Comparison of ENCODE assay signal across 8 mouse cellular contexts in genomic region chr2:128892180-128892721, GRCm38 (mm10). TPM values are rescaled to one million over a fixed set of nuclear protein-coding genes. Genes with fewer than 3 reads are reported as not detected.
DNase-seq lines count a peak whose midpoint lies in the region; ATAC-seq and TF ChIP-seq lines count a peak whose summit lies in the region.

No protein-coding gene starts in this region.

- H3K9ac ChIP-seq in ES-E14 (ENCODE audit: insufficient read depth, low read depth, low read length, poor library complexity, severe bottlenecking) = peak overlapping the region; percentile 18
- H3K9ac ChIP-seq in embryonic facial prominence, embryonic 15.5 days = no peak overlapping the region
- H3K9ac ChIP-seq in limb, embryonic 12.5 days (replicated peaks) = 0 out of 2 replicates have a peak overlapping the region, but pooled peaks have one; percentile 18

- peak overlapping the region; percentile 75 for H3K4me2 ChIP-seq in embryonic facial prominence, embryonic 15.5 days (replicated peaks)
- H3K4me2 ChIP-seq in limb, embryonic 12.5 days = peak overlapping the region; percentile 71

- 3% methylated on average over 35 of the region's 37 CpGs for WGBS in embryonic facial prominence, embryonic 15.5 days
- 2% methylated on average over 35 of the region's 37 CpGs for WGBS in limb, embryonic 12.5 days
- 3% methylated on average over 36 of the region's 37 CpGs for WGBS in small intestine, adult 2 months

- TF ChIP-seq POLR2A in small intestine, adult 2 months (IDR thresholded peaks at IDR 0.05; ENCODE audit: low read depth, low read length) = no peak

- peak; percentile 71; the same call in 1 of the 2 replicates for ATAC-seq in embryonic facial prominence, embryonic 15.5 days (ENCODE audit: insufficient number of reproducible peaks, low FRiP score, low TSS enrichment, low read depth)
- peak; percentile 9; the same call in 1 of the 2 replicates for ATAC-seq in limb, embryonic 12.5 days (ENCODE audit: insufficient number of reproducible peaks, insufficient read depth, low FRiP score, low TSS enrichment, low read depth)

- H3K27me3 ChIP-seq in embryonic facial prominence, embryonic 15.5 days = no peaks in the 10 kb centered on the region
- peaks cover 11% of the 10 kb centered on the region; the same call in 1 of the 2 replicates for H3K27me3 ChIP-seq in limb, embryonic 12.5 days
- H3K27me3 ChIP-seq in small intestine, adult 2 months (ENCODE audit: control insufficient read depth, insufficient read depth, low read length) = 0 out of 2 replicates have a peak, but pooled peaks cover 5% of the 10 kb centered on the region

- H3K27ac ChIP-seq in ES-E14 (ENCODE audit: insufficient read depth, low read depth, low read length, poor library complexity, severe bottlenecking) = no peak overlapping the region
- H3K27ac ChIP-seq in embryonic facial prominence, embryonic 15.5 days (replicated peaks) = no peak overlapping the region
- no peak overlapping the region for H3K27ac ChIP-seq in limb, embryonic 12.5 days
- H3K27ac ChIP-seq in small intestine, adult 2 months (ENCODE audit: insufficient read depth, low read depth, low read length) = no peak overlapping the region

- no peaks in the 10 kb centered on the region for H3K36me3 ChIP-seq in ES-E14 (ENCODE audit: control insufficient read depth, insufficient read depth, low read length, poor library complexity, severe bottlenecking)
- H3K36me3 ChIP-seq in embryonic facial prominence, embryonic 15.5 days = no peaks in the 10 kb centered on the region
- no peaks in the 10 kb centered on the region for H3K36me3 ChIP-seq in limb, embryonic 12.5 days
- no peaks in the 10 kb centered on the region for H3K36me3 ChIP-seq in small intestine, adult 2 months (ENCODE audit: control insufficient read depth, insufficient read depth, low read length)

- in situ Hi-C loops in ES-E14 (cut with MboI; ENCODE audit: low sequenced_read_pairs in 2 of 2, unreplicated experiment in 2 of 2) = no loop called here

- peak; percentile 5 for DNase-seq in adrenal gland, postnatal 10 days
- no peak for DNase-seq in adrenal gland, adult 2 months
- DNase-seq in ES-E14 (ENCODE audit: low read depth, low spot score) = peak; percentile 34
- no peak for DNase-seq in left cerebral cortex, postnatal 14 days (ENCODE audit: low spot score in 2 of 2)
- no peak for DNase-seq in urinary bladder, postnatal 10 days (ENCODE audit: low spot score)

- peak overlapping the region; percentile 15 to 53 for H3K4me3 ChIP-seq in ES-E14 (ENCODE audit: insufficient read depth in 1 of 2, low read depth in 1 of 2, low read length in 2 of 2, poor library complexity in 1 of 2, severe bottlenecking in 1 of 2)
- peak overlapping the region; percentile 38 for H3K4me3 ChIP-seq in embryonic facial prominence, embryonic 15.5 days (replicated peaks)
- peak overlapping the region; percentile 37 for H3K4me3 ChIP-seq in limb, embryonic 12.5 days (replicated peaks)
- peak overlapping the region; percentile 52 for H3K4me3 ChIP-seq in small intestine, adult 2 months (ENCODE audit: low read depth, low read length)

- TF ChIP-seq CTCF in small intestine, adult 2 months (IDR thresholded peaks at IDR 0.05; ENCODE audit: extremely low read depth, insufficient read length, insufficient replicate concordance, low read depth, low read length) = no peak

- intact Hi-C loops in left cerebral cortex, postnatal 14 days (cut with DNase I) = no loop called here

- peaks cover 2 to 13% of the 10 kb centered on the region in 2 experiments; a peak in 2 of 4 replicates for H3K4me1 ChIP-seq in ES-E14 (ENCODE audit: control insufficient read depth in 2 of 2, insufficient read depth in 2 of 2, low read length in 2 of 2, poor library complexity in 1 of 2)
- peaks cover 4% of the 10 kb centered on the region for H3K4me1 ChIP-seq in embryonic facial prominence, embryonic 15.5 days
- H3K4me1 ChIP-seq in limb, embryonic 12.5 days (replicated peaks) = peaks cover 8% of the 10 kb centered on the region
- H3K4me1 ChIP-seq in small intestine, adult 2 months (ENCODE audit: control insufficient read depth, insufficient read depth, insufficient read length, low read length) = no peaks in the 10 kb centered on the region

- no peaks in the 10 kb centered on the region for H3K9me3 ChIP-seq in ES-E14 (ENCODE audit: control insufficient read depth, insufficient read depth, low read depth, low read length)
- H3K9me3 ChIP-seq in embryonic facial prominence, embryonic 15.5 days (replicated peaks) = no peaks in the 10 kb centered on the region
- H3K9me3 ChIP-seq in limb, embryonic 12.5 days = peaks cover 5% of the 10 kb centered on the region; the same call in 1 of the 2 replicates

TF ChIP-seq in ES-E14, 5 proteins besides CTCF, POLR2A, EP300 and RAD21:
- TF ChIP-seq HCFC1 (IDR thresholded peaks at IDR 0.05; ENCODE audit: borderline replicate concordance, insufficient read depth, low read length) (no peak), MAFK (IDR thresholded peaks at IDR 0.05; ENCODE audit: insufficient read depth, low read depth, low read length) (no peak), CHD2 (IDR thresholded peaks at IDR 0.05; ENCODE audit: low read depth, low read length) (no peak), ZC3H11A (IDR thresholded peaks at IDR 0.05; ENCODE audit: borderline replicate concordance, low read depth, low read length) (no peak), ZNF384 (IDR thresholded peaks at IDR 0.05; ENCODE audit: low read depth, low read length) (no peak)

RNA-seq across cellular contexts. Expression of gene Fbln7, which starts 29.5 kb away (rescaled TPM):
- total RNA-seq in adrenal gland, postnatal 10 days (2021) = 1 to 10 TPM; 3.8 TPM
- total RNA-seq in adrenal gland, adult 2 months (2021) = 1 to 10 TPM; 4.6 to 7.2 TPM
- 5.3 and 6.6 TPM in 2 replicates for polyA plus RNA-seq in adrenal gland, adult 2 months (2012; rRNA removed)
- total RNA-seq in ES-E14 (2012; rRNA removed) = 0.21 and 0.22 TPM in 2 replicates
- 4.6 and 5.9 TPM in 2 replicates for polyA plus RNA-seq in embryonic facial prominence, embryonic 15.5 days (2015; fragmentation: Nextera tagmentation; extraction: Ambion mirVana)
- polyA plus RNA-seq in limb, embryonic 12.5 days (2016; fragmentation: Nextera tagmentation; extraction: Ambion mirVana) = 2.3 and 3.0 TPM in 2 replicates
- polyA plus RNA-seq in small intestine, adult 2 months (2012; rRNA removed) = 1.8 and 3.9 TPM in 2 replicates
- 1 to 10 TPM; 4.0 to 4.8 TPM for total RNA-seq in left cerebral cortex, postnatal 14 days (2021)

RNA-seq across cellular contexts. Expression of gene Zc3h8, which starts 51.6 kb away (rescaled TPM):
- total RNA-seq in adrenal gland, postnatal 10 days (2021) = 1 to 10 TPM; 3.8 to 4.7 TPM
- total RNA-seq in adrenal gland, adult 2 months (2021) = 1 to 10 TPM; 2.9 to 3.7 TPM
- polyA plus RNA-seq in adrenal gland, adult 2 months (2012; rRNA removed) = 0.49 and 0.50 TPM in 2 replicates
- 19.5 and 20.9 TPM in 2 replicates for total RNA-seq in ES-E14 (2012; rRNA removed)
- 6.4 and 6.8 TPM in 2 replicates for polyA plus RNA-seq in embryonic facial prominence, embryonic 15.5 days (2015; fragmentation: Nextera tagmentation; extraction: Ambion mirVana)
- polyA plus RNA-seq in limb, embryonic 12.5 days (2016; fragmentation: Nextera tagmentation; extraction: Ambion mirVana) = 9.2 and 9.4 TPM in 2 replicates
- polyA plus RNA-seq in small intestine, adult 2 months (2012; rRNA removed) = 0.33 and 0.44 TPM in 2 replicates
- total RNA-seq in left cerebral cortex, postnatal 14 days (2021) = 1 to 10 TPM; 6.7 to 7.0 TPM

Comparison
In these comparisons a context has a peak if more than half of its experiments do, and no peak if none do; other contexts are left out.
1. DNase-seq: peak in adrenal gland, postnatal 10 days (single experiment) and ES-E14 (single experiment); none in adrenal gland, adult 2 months (single experiment), left cerebral cortex, postnatal 14 days (0 of 2) and urinary bladder, postnatal 10 days (single experiment).
2. Peak in every context shown above with its lines, with median percentiles within 50 percentile points of each other: H3K4me3 ChIP-seq.